In genomic region chr1:138345992-138346391, GRCm38 (mm10) we compare ENCODE assay signal across 13 mouse cellular contexts.
A peak's percentile ranks its signal among the peaks of the same experiment; 100 is the strongest.
DNase-seq lines count a peak whose midpoint lies in the region; ATAC-seq and TF ChIP-seq lines count a peak whose summit lies in the region.
"Had no signal": no experiment of that assay in that cellular context is flagged by ENCODE, and none has a peak within 500 bp of the region (broad histone marks: within the 10 kb centered on the region; RNA-seq: fewer than 3 reads in every experiment).

No protein-coding gene starts in this region.

- no peaks in the 10 kb centered on the region for H3K4me1 ChIP-seq in embryonic facial prominence, embryonic 11.5 days (ENCODE audit: control insufficient read depth, insufficient read depth, low read length)
- H3K4me1 ChIP-seq in hindbrain, embryonic 13.5 days (replicated peaks): no peaks in the 10 kb centered on the region
- peaks cover 16% of the 10 kb centered on the region; the same call in 1 of the 2 replicates for H3K4me1 ChIP-seq in midbrain, embryonic 14.5 days (ENCODE audit: control insufficient read depth, insufficient read depth, low read length)
- H3K4me1 ChIP-seq in cerebellum, adult 2 months (ENCODE audit: control insufficient read depth, insufficient read depth, low read length): no peaks in the 10 kb centered on the region
- H3K4me1 ChIP-seq: heart, embryonic 15.5 days had no signal

- no peak for TF ChIP-seq POLR2A in cerebellum, adult 2 months (IDR thresholded peaks at IDR 0.05; ENCODE audit: borderline replicate concordance, insufficient read depth, low read length)

- H3K9me3 ChIP-seq in embryonic facial prominence, embryonic 11.5 days (replicated peaks; ENCODE audit: control insufficient read depth, low read length): no peaks in the 10 kb centered on the region
- no peaks in the 10 kb centered on the region for H3K9me3 ChIP-seq in hindbrain, embryonic 13.5 days
- no peaks in the 10 kb centered on the region for H3K9me3 ChIP-seq in midbrain, embryonic 14.5 days (ENCODE audit: control insufficient read depth, low read length)
- H3K9me3 ChIP-seq: G1E; heart, embryonic 15.5 days had no signal

- peak; percentile 18 for DNase-seq in embryo, embryonic 10 days (ENCODE audit: low spot score)
- no peak for DNase-seq in embryo, embryonic 11 days
- DNase-seq in embryonic facial prominence, embryonic 11.5 days (ENCODE audit: low spot score): peak; percentile 21
- peak; percentile 79 for DNase-seq in midbrain, embryonic 14.5 days
- no peak for DNase-seq in urinary bladder, adult 2 months (ENCODE audit: low spot score)
- DNase-seq in yolk sac, embryonic 10.5 days (ENCODE audit: low spot score): no peak
- DNase-seq in cerebellum, adult 2 months: no peak
- DNase-seq: cerebellum, adult 9-11 months; kidney, adult 8-10 months; spleen, adult 18-20 months had no signal

- whole genome bisulfite sequencing in embryonic facial prominence, embryonic 11.5 days: 28% methylated on average over 10 of the region's 10 CpGs
- 27% methylated on average over 10 of the region's 10 CpGs for WGBS in hindbrain, embryonic 13.5 days
- 7% methylated on average over 10 of the region's 10 CpGs for WGBS in midbrain, embryonic 14.5 days
- 10% methylated on average over 10 of the region's 10 CpGs for WGBS in cerebellum, adult 2 months

- H3K4me2 ChIP-seq in embryonic facial prominence, embryonic 11.5 days (ENCODE audit: low read depth, low read length): no peak overlapping the region; the same call in 1 of the 2 replicates
- H3K4me2 ChIP-seq in hindbrain, embryonic 13.5 days: peak overlapping the region; percentile 41
- H3K4me2 ChIP-seq in midbrain, embryonic 14.5 days (ENCODE audit: low read length): peak overlapping the region; percentile 40
- H3K4me2 ChIP-seq: heart, embryonic 15.5 days had no signal

- peak; percentile 44; the same call in 1 of the 2 replicates for ATAC-seq in embryonic facial prominence, embryonic 11.5 days (replicated peaks; ENCODE audit: insufficient number of reproducible peaks, low FRiP score, low TSS enrichment, low read depth)
- ATAC-seq in hindbrain, embryonic 13.5 days (ENCODE audit: low FRiP score): peak; percentile 88
- peak; percentile 76; the same call in 1 of the 2 replicates for ATAC-seq in midbrain, embryonic 14.5 days (ENCODE audit: low FRiP score, low TSS enrichment)

- no peaks in the 10 kb centered on the region for H3K36me3 ChIP-seq in embryonic facial prominence, embryonic 11.5 days (replicated peaks; ENCODE audit: control insufficient read depth, insufficient read depth, low read depth, low read length)
- no peaks in the 10 kb centered on the region for H3K36me3 ChIP-seq in hindbrain, embryonic 13.5 days
- H3K36me3 ChIP-seq in midbrain, embryonic 14.5 days (ENCODE audit: control insufficient read depth, insufficient read depth, low read length): no peaks in the 10 kb centered on the region
- H3K36me3 ChIP-seq: G1E; heart, embryonic 15.5 days had no signal

- H3K9ac ChIP-seq in embryonic facial prominence, embryonic 11.5 days (replicated peaks; ENCODE audit: low read length): no peak overlapping the region
- H3K9ac ChIP-seq in hindbrain, embryonic 13.5 days: peak overlapping the region; percentile 30; the same call in 1 of the 2 replicates
- H3K9ac ChIP-seq in midbrain, embryonic 14.5 days (replicated peaks; ENCODE audit: low read length): peak overlapping the region; percentile 17; the same call in 1 of the 2 replicates
- H3K9ac ChIP-seq: heart, embryonic 15.5 days had no signal

- H3K27me3 ChIP-seq in embryonic facial prominence, embryonic 11.5 days (ENCODE audit: control insufficient read depth, insufficient read depth, low read length): no peaks in the 10 kb centered on the region
- H3K27me3 ChIP-seq in hindbrain, embryonic 13.5 days: no peaks in the 10 kb centered on the region
- no peaks in the 10 kb centered on the region for H3K27me3 ChIP-seq in midbrain, embryonic 14.5 days (ENCODE audit: control insufficient read depth, insufficient read depth, low read length)
- no peaks in the 10 kb centered on the region; the same call in 1 of the 2 replicates for H3K27me3 ChIP-seq in cerebellum, adult 2 months (ENCODE audit: control insufficient read depth, insufficient read depth, low read length)
- H3K27me3 ChIP-seq: heart, embryonic 15.5 days had no signal

- no peak overlapping the region for H3K27ac ChIP-seq in embryonic facial prominence, embryonic 11.5 days (replicated peaks; ENCODE audit: low read depth, low read length)
- H3K27ac ChIP-seq in hindbrain, embryonic 13.5 days: peak overlapping the region; percentile 36; the same call in 1 of the 2 replicates
- H3K27ac ChIP-seq in midbrain, embryonic 14.5 days (replicated peaks; ENCODE audit: low read depth, low read length): peak overlapping the region; percentile 64
- H3K27ac ChIP-seq in cerebellum, adult 2 months (ENCODE audit: insufficient read depth, low read length): no peak overlapping the region

- no peak for TF ChIP-seq CTCF in cerebellum, adult 2 months (IDR thresholded peaks at IDR 0.05; ENCODE audit: borderline replicate concordance, insufficient read depth, low read depth, low read length)

- H3K4me3 ChIP-seq in embryonic facial prominence, embryonic 11.5 days (ENCODE audit: low read depth, low read length): no peak overlapping the region
- H3K4me3 ChIP-seq in hindbrain, embryonic 13.5 days: peak overlapping the region; percentile 15; the same call in 1 of the 2 replicates
- H3K4me3 ChIP-seq in midbrain, embryonic 14.5 days (replicated peaks; ENCODE audit: low read depth, low read length): peak overlapping the region; percentile 11; the same call in 1 of the 2 replicates
- H3K4me3 ChIP-seq in cerebellum, adult 2 months (replicated peaks; ENCODE audit: insufficient read depth, low read depth, low read length): no peak overlapping the region
- H3K4me3 ChIP-seq: heart, embryonic 15.5 days had no signal

Comparison
In these comparisons a context has a peak if more than half of its experiments do, and no peak if none do; other contexts are left out.
1. DNase-seq: peak in embryo, embryonic 10 days (single experiment), embryonic facial prominence, embryonic 11.5 days (single experiment) and midbrain, embryonic 14.5 days (single experiment); none in embryo, embryonic 11 days (single experiment), urinary bladder, adult 2 months (single experiment), yolk sac, embryonic 10.5 days (single experiment) and cerebellum, adult 2 months (0 of 2).
2. H3K27ac ChIP-seq: peak in hindbrain, embryonic 13.5 days (single experiment) and midbrain, embryonic 14.5 days (single experiment); none in embryonic facial prominence, embryonic 11.5 days (single experiment) and cerebellum, adult 2 months (single experiment).
3. H3K4me3 ChIP-seq: peak in hindbrain, embryonic 13.5 days (single experiment) and midbrain, embryonic 14.5 days (single experiment); none in embryonic facial prominence, embryonic 11.5 days (single experiment) and cerebellum, adult 2 months (single experiment).
4. Peak in every context shown above with its lines, with median percentiles within 50 percentile points of each other: ATAC-seq.